Mouse (Mus musculus) CD4-positive helper T cell, adult 2 months (primary cell): ENCODE results near the gene Slitrk4.

Experiments
- DNase-seq: peaks from one replicate; pipeline ENCODE4 v3.0.0-alpha.2; 2012; ENCODE audit warnings: low read depth, missing footprints, low spot score

Slitrk4 gene

GRCm38 (mm10) chrX:64276290-64277125, at the start of gene Slitrk4:
TSS of gene Slitrk4 (minus strand) at chrX:64276996.
- no peak for DNase-seq

GRCm38 (mm10) chrX:64319501-64319900, 42.7 kb upstream of the Slitrk4 start:
- no peak for DNase-seq

- DNase-seq: no peak
Observed at GRCm38 (mm10) chrX:64277991-64278301, 1.1 kb upstream of the Slitrk4 start.

- no peak for DNase-seq
Observed at GRCm38 (mm10) chrX:64277126-64277990, 562 bp upstream of the Slitrk4 start.

GRCm38 (mm10) chrX:64275501-64276289, 1.1 kb downstream of the Slitrk4 start:
- no peak for DNase-seq

GRCm38 (mm10) chrX:64263481-64263880, 13.3 kb downstream of the Slitrk4 start:
- no peak for DNase-seq
